Mouse (Mus musculus) hindbrain, postnatal 0 days (tissue): ENCODE measurements around the gene Tedc1. TPM values are rescaled to one million over a fixed set of nuclear protein-coding genes. Genes with fewer than 3 reads are reported as not detected.

Experiments
- ATAC-seq: fragments of 200-750 bp; cut with Nextera tagmentation; 2 replicates; pipeline ENCODE4 v1.8.0; 2017; ENCODE audit warnings: mild to moderate bottlenecking, moderate TSS enrichment, moderate library complexity
- DNase-seq: peaks from one replicate; pipeline ENCODE4 v3.0.0-alpha.2; 2015; ENCODE audit warnings: low spot score
- H3K27ac ChIP-seq: fragments of 300-500 bp; sonication (generic); 2 replicates; pipeline ENCODE4 v1.5.1; 2014; ENCODE audit warnings: mild to moderate bottlenecking
- H3K27me3 ChIP-seq: fragments of 300-500 bp; sonication (generic); 2 replicates; pipeline ENCODE4 v1.6.1; 2014; ENCODE audit warnings: low read length, mixed read lengths; ENCODE audit not compliant: insufficient read depth
- H3K36me3 ChIP-seq: fragments of 300-500 bp; sonication (generic); 2 replicates; pipeline ENCODE4 v1.6.1; 2014; ENCODE audit warnings: low read length, mixed read lengths; ENCODE audit not compliant: insufficient read depth
- H3K4me1 ChIP-seq: fragments of 300-500 bp; sonication (generic); 2 replicates; pipeline ENCODE4 v1.6.1; 2014; ENCODE audit warnings: antibody characterized with exemption, low read length, mixed read lengths; ENCODE audit not compliant: insufficient read depth
- H3K4me2 ChIP-seq: fragments of 300-500 bp; sonication (generic); 2 replicates; pipeline ENCODE4 v1.6.1; 2014; ENCODE audit warnings: low read depth, mild to moderate bottlenecking, low read length, moderate library complexity, mixed read lengths
- H3K4me3 ChIP-seq: fragments of 300-500 bp; sonication (generic); 2 replicates; pipeline ENCODE4 v1.5.1; 2014; ENCODE audit warnings: low read length
- H3K9ac ChIP-seq: fragments of 300-500 bp; sonication (generic); replicated peaks from 2 replicates; pipeline ENCODE4 v1.6.1; 2014; ENCODE audit warnings: mild to moderate bottlenecking, low read length, moderate library complexity, mixed read lengths
- H3K9me3 ChIP-seq: fragments of 300-500 bp; sonication (generic); 2 replicates; pipeline ENCODE4 v1.6.1; 2016; ENCODE audit warnings: low read length, mixed read lengths
- CTCF ChIP-seq: IDR thresholded peaks from 2 replicates; pipeline ENCODE4 v1.5.1; 2016; ENCODE audit warnings: antibody characterized with exemption, control low read depth, low read depth
- WGBS: fragments of 180-500 bp; shearing (Covaris S2); extraction: QIAGEN DNeasy Blood & Tissue Kit; methylation state at CpG from one replicate; pipeline ENCODE4 v1.1.7; 2014; 5-methylcytosine and 5-hydroxymethylcytosine counted together
- polyA plus RNA-seq: library from polyadenylated mRNA; unstranded; fragments of >200 nt; fragmentation: Nextera tagmentation; extraction: Ambion mirVana; gene quantifications from 2 replicates; pipeline ENCODE4 v1.2.1, GENCODE M21; 2015
- total RNA-seq: library from RNA; depleted of rRNA; stranded (reverse); fragments of >200 nt; gene quantifications from 2 replicates; pipeline ENCODE4 v1.2.3, GENCODE M21; 2014

Gene Tedc1
- total and polyA plus RNA-seq, 2 experiments from 2014 or later = 14.7 to 16.6 TPM

GRCm38 (mm10) chr12:113134502-113134901 lies 21.7 kb upstream of the Tedc1 start:
- WGBS = 93% methylated on average over 4 of the region's 4 CpGs
- Histone ChIP-seq H3K27me3 (no peaks in the 10 kb centered on the region), H3K9me3 (no peaks in the 10 kb centered on the region), H3K4me3 (no peak overlapping the region), H3K27ac (no peak overlapping the region), H3K4me2 (no peak overlapping the region), H3K36me3 (peaks cover 83% of the 10 kb centered on the region), H3K9ac (no peak overlapping the region), H3K4me1 (peaks cover 9% of the 10 kb centered on the region)
- TF ChIP-seq CTCF = no peak
- ATAC-seq (no peak), DNase-seq (no peak)

- Histone ChIP-seq H3K9ac (no peak overlapping the region), H3K27ac (no peak overlapping the region), H3K27me3 (no peaks in the 10 kb centered on the region), H3K4me1 (peaks cover 17% of the 10 kb centered on the region), H3K4me2 (no peak overlapping the region), H3K4me3 (no peak overlapping the region), H3K36me3 (peaks cover 75% of the 10 kb centered on the region), H3K9me3 (no peaks in the 10 kb centered on the region)
- no peak for TF ChIP-seq CTCF
- 89% methylated on average over 7 of the region's 7 CpGs for WGBS
- DNase-seq (no peak), ATAC-seq (no peak)
Measured at GRCm38 (mm10) chr12:113135401-113135800, 20.8 kb upstream of the Tedc1 start.

GRCm38 (mm10) chr12:113136492-113137020 lies 19.7 kb upstream of the Tedc1 start:
- Histone ChIP-seq H3K36me3 (peaks cover 64% of the 10 kb centered on the region), H3K4me2 (no peak overlapping the region)
- 72% methylated on average over 17 of the region's 17 CpGs for WGBS

GRCm38 (mm10) chr12:113137260-113138213 lies 18.7 kb upstream of the Tedc1 start:
- no peak for DNase-seq
- 80% methylated on average over 18 of the region's 18 CpGs for WGBS
- Histone ChIP-seq H3K4me2 (no peak overlapping the region), H3K27ac (no peak overlapping the region; the same call in 1 of the 2 replicates), H3K4me3 (no peak overlapping the region), H3K36me3 (peaks cover 54% of the 10 kb centered on the region), H3K9ac (no peak overlapping the region), H3K4me1 (peaks cover 29% of the 10 kb centered on the region), H3K27me3 (no peaks in the 10 kb centered on the region), H3K9me3 (no peaks in the 10 kb centered on the region)
- no peak for ATAC-seq
- no peak for TF ChIP-seq CTCF

More at GRCm38 (mm10) chr12:113136492-113137020, 19.7 kb upstream of the Tedc1 start:
- Histone ChIP-seq H3K27me3 (no peaks in the 10 kb centered on the region), H3K4me1 (peaks cover 19% of the 10 kb centered on the region), H3K9me3 (no peaks in the 10 kb centered on the region), H3K4me3 (no peak overlapping the region), H3K27ac (no peak overlapping the region), H3K9ac (no peak overlapping the region)
- DNase-seq (no peak), ATAC-seq (no peak)
- no peak for TF ChIP-seq CTCF

GRCm38 (mm10) chr12:113138291-113138690 lies 17.9 kb upstream of the Tedc1 start:
- no peak overlapping the region for H3K4me3 ChIP-seq
- peaks cover 34% of the 10 kb centered on the region for H3K4me1 ChIP-seq
- no peaks in the 10 kb centered on the region for H3K9me3 ChIP-seq
- no peak for DNase-seq
- H3K27me3 ChIP-seq = no peaks in the 10 kb centered on the region
- no peak for ATAC-seq
- no peak overlapping the region for H3K9ac ChIP-seq
- peaks cover 46% of the 10 kb centered on the region for H3K36me3 ChIP-seq
- H3K27ac ChIP-seq = peak overlapping the region; percentile 74; the same call in 1 of the 2 replicates
- no peak overlapping the region for H3K4me2 ChIP-seq
- no peak for TF ChIP-seq CTCF
- WGBS = 79% methylated on average over 6 of the region's 6 CpGs

- no peak for ATAC-seq
- 27% methylated on average over 11 of the region's 11 CpGs for WGBS
- H3K9ac ChIP-seq = peak overlapping the region; percentile 56
- DNase-seq = no peak
- H3K4me2 ChIP-seq = peak overlapping the region; percentile 68
- no peak for TF ChIP-seq CTCF
- H3K9me3 ChIP-seq = no peaks in the 10 kb centered on the region
- H3K27ac ChIP-seq = peak overlapping the region; percentile 74
- peaks cover 34% of the 10 kb centered on the region for H3K4me1 ChIP-seq
- peak overlapping the region; percentile 52 for H3K4me3 ChIP-seq
- no peaks in the 10 kb centered on the region for H3K27me3 ChIP-seq
- peaks cover 38% of the 10 kb centered on the region for H3K36me3 ChIP-seq
Measured at GRCm38 (mm10) chr12:113138901-113139864, 17.0 kb upstream of the Tedc1 start.
